Mouse (Mus musculus) spleen, embryonic (tissue): Measurements from ENCODE around the gene D2hgdh.

Source experiments
- CTCF ChIA-PET: fragments of 350-600 bp; sonication (Branson Sonifier 250); formaldehyde crosslinking; loops from one replicate; lab custom pipeline; 2022; lab: Charles Lee

D2hgdh gene

GRCm38 (mm10) chr1:93824609-93825008 lies at the start of gene D2hgdh:
TSS of gene D2hgdh (plus strand) at chr1:93824909.
- CTCF ChIA-PET, result no interaction called here

- CTCF ChIA-PET, result no interaction called here
Measured at GRCm38 (mm10) chr1:93776686-93777085, 48.0 kb upstream of the D2hgdh start.

DNA sequence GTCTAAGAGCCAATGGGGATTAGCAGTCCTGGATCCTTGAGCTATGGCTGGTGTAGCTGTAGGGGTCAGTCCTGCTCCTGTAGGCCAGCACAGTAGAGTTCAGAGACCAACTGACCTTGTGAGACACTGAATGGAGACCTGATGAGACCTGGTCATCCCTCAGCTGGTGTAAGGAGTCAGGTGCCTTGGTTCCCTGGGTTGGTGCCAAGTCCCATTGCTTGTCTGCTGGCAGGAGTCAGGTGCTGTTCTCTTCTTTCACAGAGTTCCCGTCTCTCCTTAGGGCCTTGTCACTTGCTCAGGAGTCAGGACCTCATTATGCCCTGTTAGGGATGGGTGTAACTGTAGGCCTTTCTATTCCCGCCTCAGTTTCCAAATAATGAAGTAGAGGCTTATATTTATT lies 37.8 kb upstream of the D2hgdh start:
- CTCF ChIA-PET, result no interaction called here

DNA sequence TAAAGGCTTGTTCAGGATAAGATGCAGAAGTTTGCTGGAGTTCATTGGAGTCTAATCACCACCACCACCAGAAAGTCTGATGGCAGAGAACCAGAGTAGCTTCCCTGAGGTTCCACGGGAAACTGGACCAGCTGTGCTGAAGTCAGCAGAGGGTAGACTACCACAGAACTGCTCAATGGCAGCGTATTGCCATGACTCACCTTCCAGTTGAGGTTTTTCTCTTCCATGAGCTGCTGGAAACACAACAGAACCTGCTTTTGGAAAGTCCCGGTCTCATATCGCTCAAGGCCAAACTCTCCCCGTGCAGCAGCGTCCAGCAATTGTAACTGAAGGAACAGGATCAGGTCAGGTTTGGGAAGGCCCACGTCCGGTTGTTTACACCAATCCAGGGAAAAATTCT lies 30.2 kb upstream of the D2hgdh start:
- CTCF ChIA-PET, result no interaction called here

- CTCF ChIA-PET, result no interaction called here
Measured at GRCm38 (mm10) chr1:93795886-93796285, 28.8 kb upstream of the D2hgdh start.

DNA sequence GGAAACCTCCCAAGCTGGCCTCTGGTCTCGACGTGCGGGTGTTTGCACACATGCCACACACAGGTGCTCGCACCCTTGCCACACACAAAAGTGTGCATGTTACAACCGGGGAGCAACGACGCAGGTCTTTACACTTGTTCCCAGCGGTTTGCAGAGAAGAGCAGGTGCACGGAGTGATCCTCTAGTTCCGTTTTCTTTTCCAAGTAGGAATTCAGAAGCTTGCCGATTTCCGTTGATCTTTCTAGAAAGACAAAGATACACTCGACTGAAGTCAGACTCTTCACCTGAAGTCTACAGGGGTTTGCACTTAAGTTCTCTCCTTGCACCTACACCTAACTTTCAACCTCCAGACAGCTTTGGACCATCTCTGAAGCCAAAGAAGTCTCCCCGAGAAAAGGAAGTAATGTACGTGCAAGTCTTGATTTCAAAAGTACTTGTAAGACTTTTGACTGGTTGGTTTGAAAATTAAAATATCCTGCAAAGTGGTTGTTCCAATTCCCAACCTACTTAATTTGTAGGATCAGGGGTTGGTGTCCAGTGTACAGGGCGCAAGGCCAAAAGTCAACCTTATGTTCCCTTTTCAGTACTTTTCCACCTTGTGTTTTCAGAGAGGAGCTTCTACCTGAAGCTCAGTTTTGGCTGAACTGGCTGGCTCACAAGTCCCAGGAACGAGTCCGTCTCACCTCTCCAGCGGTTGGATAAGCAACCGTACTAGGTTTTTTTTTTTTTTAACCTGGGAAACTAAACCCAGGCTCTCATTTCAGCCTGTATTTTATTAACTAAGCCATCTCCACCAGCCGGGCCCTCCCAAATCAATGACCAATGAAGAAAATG lies 23.8 kb upstream of the D2hgdh start:
- CTCF ChIA-PET, result no interaction called here

DNA sequence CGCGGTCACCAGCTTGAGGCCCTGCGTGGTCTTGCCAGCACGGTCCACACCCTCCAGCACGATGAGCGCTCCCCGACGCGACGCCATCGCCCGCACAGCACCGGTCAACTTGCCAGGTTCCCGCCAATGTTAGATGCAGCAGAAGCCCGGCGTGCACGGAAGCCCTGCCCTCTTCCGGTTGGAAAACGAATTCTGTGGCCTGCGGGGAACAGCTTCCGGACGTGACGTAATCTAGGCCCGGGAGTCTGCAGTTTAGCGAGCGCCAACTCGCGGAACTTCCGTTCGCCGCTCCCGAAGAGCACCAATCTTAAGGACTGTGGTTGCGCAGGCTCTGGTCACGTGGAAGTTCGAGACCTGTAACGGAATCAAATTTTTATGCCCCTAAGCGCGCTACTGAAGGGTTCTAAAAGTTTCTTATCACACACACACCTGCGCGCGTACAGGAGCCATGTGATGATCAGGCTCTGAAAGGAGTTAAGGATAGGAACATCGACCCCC lies 22.9 kb upstream of the D2hgdh start, which contains the start of gene Dtymk:
Dtymk (minus strand) TSS at position 194 of the 498 bp plus-strand sequence.
- CTCF ChIA-PET, result no interaction called here

DNA sequence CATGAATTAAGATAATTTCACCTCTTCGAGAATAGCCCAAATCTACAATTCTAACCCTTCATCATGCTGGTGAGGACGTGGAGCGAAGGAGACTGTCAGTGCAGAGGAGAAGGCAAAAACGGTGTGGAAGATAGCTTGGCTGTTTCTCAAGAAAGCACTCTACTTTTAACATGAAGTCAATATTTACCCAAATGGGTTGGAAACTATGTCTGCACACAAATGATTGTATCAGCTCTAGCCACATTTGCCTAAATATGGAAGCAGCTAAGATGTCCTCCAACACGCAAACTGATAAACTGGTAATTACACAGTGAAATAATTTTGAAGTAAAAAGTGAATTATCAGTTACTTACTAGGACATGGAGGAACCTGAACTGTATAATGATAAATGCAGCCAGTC lies 21.9 kb upstream of the D2hgdh start:
- CTCF ChIA-PET, result no interaction called here

- CTCF ChIA-PET, result interaction anchor here (0.6 kb wide), 1 partner anchor 50 kb away, joined by 4 read pairs; no protein-coding TSS in a partner anchor
Measured at GRCm38 (mm10) chr1:93803556-93804507, 20.9 kb upstream of the D2hgdh start, which contains the start of gene Ing5. TSS of gene Ing5 (plus strand) at chr1:93803965.

DNA sequence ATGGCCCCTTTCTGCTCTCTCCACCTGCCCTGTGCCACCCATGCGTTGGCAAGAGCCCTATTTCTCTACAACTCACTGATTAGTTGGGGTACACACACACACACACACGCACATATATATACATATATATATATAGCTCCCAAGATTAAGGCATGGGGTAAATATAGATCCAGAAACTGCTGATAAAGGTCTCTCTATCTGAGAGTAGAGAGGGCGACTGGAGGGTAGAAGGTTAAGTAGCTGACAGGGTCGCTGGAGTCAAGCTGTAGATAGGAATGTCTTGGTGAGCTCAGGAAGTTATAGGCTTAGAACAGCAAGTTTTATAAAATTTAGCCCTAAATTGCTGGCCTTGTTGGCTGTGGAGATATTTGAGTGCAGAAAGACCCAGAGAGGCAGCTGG lies 19.9 kb upstream of the D2hgdh start:
- CTCF ChIA-PET, result no interaction called here

DNA sequence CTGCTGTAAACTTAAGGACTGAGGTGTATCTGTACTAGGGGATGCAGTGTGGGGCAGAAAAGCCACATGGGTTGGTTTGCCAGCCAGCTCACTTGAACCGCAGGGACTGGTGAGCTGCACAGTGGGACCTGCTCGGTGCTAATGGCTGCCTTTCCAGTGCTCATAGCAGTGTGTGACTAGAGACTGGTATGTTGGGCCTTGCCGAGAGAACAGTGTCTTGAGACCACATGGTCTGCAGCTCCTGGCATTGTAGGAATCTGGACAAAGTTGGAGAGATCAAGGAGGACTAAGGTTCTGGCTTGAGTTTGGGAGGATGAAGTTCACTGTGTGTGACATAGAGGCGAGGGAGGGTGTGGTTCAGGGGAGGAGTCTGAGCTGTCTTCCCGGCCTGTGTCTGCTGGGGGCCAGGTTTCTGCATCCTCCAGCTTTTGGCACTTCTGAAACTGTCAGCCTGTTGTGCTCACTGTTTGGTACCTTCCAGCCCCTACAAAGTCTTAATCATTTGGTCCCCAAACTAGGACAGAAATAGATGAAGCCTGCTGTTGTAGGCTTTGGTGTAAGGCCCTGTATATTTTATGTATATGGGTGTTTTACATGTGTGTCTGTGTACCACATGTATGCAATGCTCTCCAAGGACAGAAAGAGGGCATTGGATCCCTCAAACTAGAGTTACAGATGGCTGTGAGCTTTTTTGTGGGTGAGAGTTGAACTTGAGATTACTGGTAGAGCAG lies 19.3 kb upstream of the D2hgdh start:
- CTCF ChIA-PET, result no interaction called here

- CTCF ChIA-PET, result no interaction called here
Measured at GRCm38 (mm10) chr1:93808871-93809270, 15.8 kb upstream of the D2hgdh start.

DNA sequence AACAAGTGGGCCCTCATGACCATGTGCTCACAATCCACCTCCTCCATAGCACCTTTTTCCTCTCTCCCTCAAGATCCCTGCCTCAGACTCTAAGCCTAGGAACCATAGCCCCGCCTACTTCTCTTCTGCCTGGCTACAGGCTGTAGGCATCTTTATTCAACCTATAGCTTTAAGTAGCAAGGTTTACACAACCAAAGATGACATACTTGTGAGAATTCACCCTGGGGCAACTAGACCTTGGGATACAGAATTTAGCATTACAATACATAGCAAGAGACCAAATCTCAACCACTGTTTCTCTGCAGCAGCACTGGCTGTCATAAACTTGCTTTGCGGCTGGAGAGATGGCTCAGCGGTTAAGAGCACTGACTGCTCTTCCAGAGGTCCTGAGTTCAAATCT lies 14.7 kb upstream of the D2hgdh start:
- CTCF ChIA-PET, result no interaction called here

GRCm38 (mm10) chr1:93811495-93812039 lies 13.1 kb upstream of the D2hgdh start:
- CTCF ChIA-PET, result no interaction called here

GRCm38 (mm10) chr1:93817823-93818532 lies 6.7 kb upstream of the D2hgdh start:
- CTCF ChIA-PET, result no interaction called here

DNA sequence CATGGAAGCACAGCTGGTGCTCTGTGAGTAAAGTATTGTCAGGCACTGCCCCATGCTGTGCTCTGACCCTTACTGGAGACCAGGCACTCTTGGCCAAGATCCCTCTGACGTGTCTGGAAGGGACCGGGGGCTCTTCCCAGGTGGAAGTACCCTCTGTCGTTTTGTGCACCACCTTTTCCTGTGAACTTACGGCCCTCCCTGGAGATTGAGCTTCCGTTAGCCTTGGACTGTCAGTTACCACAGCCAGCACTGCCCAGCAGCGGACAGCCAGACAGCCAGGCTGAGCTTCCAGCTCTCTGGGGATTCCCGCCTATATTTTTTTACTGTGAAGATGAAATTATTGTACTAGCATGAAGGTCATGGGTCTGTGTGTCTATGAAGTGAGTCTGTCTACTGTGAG lies 6.0 kb upstream of the D2hgdh start:
- CTCF ChIA-PET, result no interaction called here

DNA sequence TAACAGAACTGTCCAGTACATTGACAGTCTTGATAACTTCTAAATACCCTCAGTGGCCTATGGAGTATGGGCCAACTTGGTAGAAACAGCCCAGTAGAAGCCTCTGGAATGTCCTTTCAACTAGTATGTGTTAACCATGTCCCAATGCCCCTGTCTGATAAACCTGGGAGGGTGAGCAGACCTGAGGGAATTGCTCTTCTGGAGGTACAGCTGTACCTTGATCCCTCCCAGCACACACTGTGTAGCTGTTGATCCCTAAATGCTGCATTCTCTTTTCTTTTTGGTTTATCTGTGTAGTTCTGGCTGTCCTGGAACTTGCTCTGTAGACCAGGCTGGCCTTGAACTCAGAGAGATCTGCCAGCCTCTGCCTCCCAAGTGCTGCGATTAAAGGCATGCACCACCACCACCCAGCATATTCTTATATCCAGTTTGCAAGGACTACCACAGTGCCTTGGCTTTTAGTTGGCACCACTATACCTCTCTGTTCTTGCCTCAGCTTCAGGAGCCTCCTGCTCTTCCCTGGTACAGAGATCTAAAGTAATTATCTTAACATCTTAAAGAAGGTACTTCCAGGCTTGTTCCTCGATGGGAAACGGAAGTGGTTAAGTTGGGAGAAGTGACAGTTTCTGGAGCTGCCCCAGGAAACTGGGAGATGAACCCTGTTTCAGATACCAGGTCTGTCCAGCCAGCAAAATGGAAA lies 763 bp upstream of the D2hgdh start:
- CTCF ChIA-PET, result no interaction called here

DNA sequence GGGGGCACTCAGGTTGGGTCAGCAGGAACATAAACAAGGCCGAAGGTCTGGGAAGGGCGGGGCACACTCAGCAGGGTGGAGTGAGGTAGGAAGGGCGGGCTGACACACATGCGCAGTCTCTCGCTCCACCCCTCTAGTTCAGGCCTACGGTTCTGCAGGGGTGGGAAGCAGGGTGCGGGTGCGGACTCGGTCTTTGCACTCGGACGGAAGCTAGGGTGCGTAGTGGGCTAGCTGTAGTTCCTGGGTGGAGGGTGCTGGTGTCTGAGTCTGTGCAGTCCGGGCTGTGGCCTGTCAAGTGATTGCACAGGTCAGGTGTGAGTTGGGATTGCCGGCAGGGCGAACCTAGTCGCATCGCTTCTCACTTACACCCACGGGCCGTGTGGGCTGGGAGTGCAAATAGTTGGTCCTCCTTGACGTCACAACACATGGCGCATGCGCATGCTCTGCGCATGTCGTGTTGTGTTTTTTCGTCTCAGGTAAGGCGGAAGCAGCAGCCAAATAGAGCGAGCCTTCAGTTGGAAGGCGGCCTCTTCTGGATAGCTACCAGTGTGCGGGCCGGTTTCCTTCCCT lies 481 bp downstream of the D2hgdh start:
- CTCF ChIA-PET, result no interaction called here

DNA sequence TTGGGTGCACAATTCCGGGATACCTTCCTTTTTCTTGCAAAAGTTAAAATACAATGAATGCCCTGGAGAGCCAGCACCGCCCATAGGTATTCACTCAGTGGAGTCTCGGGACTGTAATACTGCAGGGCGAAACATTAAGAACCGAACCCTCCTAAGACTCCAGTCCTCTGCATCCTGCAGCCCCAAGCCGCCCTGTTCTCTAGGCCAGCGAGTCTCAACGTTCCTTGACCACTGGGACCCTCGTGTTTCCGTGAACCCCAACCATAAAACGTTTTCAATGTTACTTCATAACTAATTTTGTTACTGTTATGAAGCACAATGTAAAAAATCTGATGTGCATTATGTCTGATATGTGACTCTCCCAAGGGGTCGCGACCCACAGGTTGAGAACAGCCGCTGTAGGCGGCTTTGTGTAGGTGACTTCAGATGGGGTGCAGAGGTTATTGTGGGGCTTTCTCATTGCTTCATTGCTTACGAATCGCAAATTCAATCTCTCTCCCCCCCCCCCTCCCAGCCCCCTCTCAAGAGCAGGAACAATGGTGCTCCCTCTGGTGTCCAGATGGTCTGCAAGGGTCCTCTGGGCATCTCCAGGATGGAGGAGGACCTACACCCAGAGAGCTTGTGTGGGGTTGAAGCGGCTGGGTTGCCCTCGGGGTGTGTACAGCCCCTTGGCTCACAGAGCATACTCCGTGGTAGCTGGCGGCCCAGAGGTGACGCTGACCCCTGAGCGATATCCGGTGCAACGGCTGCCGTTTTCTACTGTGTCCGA lies 1.2 kb downstream of the D2hgdh start:
- CTCF ChIA-PET, result no interaction called here
